Mouse (Mus musculus): ENCODE data around the gene Lipa.

Gene Lipa

GRCm38 (mm10) chr19:34461451-34462019 lies 65.7 kb downstream of the Lipa start:
- DNase-seq: no peak

GRCm38 (mm10) chr19:34450784-34451370 lies 76.4 kb downstream of the Lipa start:
- DNase-seq: no peak

- DNase-seq: no peak
Measured at GRCm38 (mm10) chr19:34448851-34449250, 78.4 kb downstream of the Lipa start.

GRCm38 (mm10) chr19:34445410-34446012 lies 81.8 kb downstream of the Lipa start:
- no peak for DNase-seq

GRCm38 (mm10) chr19:34444785-34445184 lies 82.5 kb downstream of the Lipa start:
- no peak for DNase-seq

All from spleen, adult 18-20 months (tissue).